Mouse (Mus musculus) heart, postnatal 0 days (tissue): ENCODE results near the gene Gm20721.

Experiments
- CTCF ChIP-seq: IDR thresholded peaks from 2 replicates; pipeline ENCODE4 v1.5.1; 2016; ENCODE audit warnings: antibody characterized with exemption, control low read depth, low read depth
- EP300 ChIP-seq: IDR thresholded peaks from 2 replicates; pipeline ENCODE4 v1.6.1; 2016; ENCODE audit warnings: antibody characterized with exemption, low read depth

- TF ChIP-seq CTCF (no peak), EP300 (no peak)
Observed at GRCm38 (mm10) chr2:174311613-174312012, 34.9 kb downstream of the Gm20721 start.
